Mouse (Mus musculus) testis, adult 2 months (tissue): ENCODE measurements around the gene Pcnx2. TPM values are rescaled to one million over a fixed set of nuclear protein-coding genes. Genes with fewer than 3 reads are reported as not detected.
A peak's percentile ranks its signal among the peaks of the same experiment; 100 is the strongest.

Experiments used
- H3K27ac ChIP-seq: fragments of 200-500 bp; 2 replicates; pipeline ENCODE4 v1.5.1; 2012; ENCODE audit warnings: low read depth, low read length; ENCODE audit not compliant: control insufficient read depth, insufficient read depth
- H3K27me3 ChIP-seq: fragments of 200-500 bp; 2 replicates; pipeline ENCODE4 v1.6.1; 2012; ENCODE audit warnings: mild to moderate bottlenecking, low read length, moderate library complexity; ENCODE audit not compliant: control insufficient read depth, insufficient read depth
- H3K36me3 ChIP-seq: fragments of 200-500 bp; 2 replicates; pipeline ENCODE4 v1.6.1; 2012; ENCODE audit warnings: mild to moderate bottlenecking, low read length; ENCODE audit not compliant: control insufficient read depth, insufficient read depth
- H3K4me1 ChIP-seq: fragments of 200-500 bp; 2 replicates; pipeline ENCODE4 v1.6.1; 2012; ENCODE audit warnings: low read length; ENCODE audit not compliant: control insufficient read depth, insufficient read depth
- H3K4me3 ChIP-seq: fragments of 200-500 bp; 2 replicates; pipeline ENCODE4 v1.5.1; 2012; ENCODE audit warnings: low read depth, mild to moderate bottlenecking, low read length, moderate library complexity, mixed read lengths; ENCODE audit not compliant: control insufficient read depth
- CTCF ChIP-seq: fragments of 200-500 bp; IDR thresholded peaks from 2 replicates; pipeline ENCODE4 v1.5.1; 2012; ENCODE audit warnings: low read depth, mild to moderate bottlenecking, inconsistent platforms, low read length, moderate library complexity; ENCODE audit not compliant: control insufficient read depth, insufficient read depth, insufficient replicate concordance
- POLR2A ChIP-seq: fragments of 200-500 bp; IDR thresholded peaks from 2 replicates; pipeline ENCODE4 v1.6.1; 2012; ENCODE audit warnings: low read depth, mild to moderate bottlenecking, inconsistent platforms, low read length, moderate library complexity; ENCODE audit not compliant: control insufficient read depth
- polyA plus RNA-seq: library from polyadenylated mRNA; depleted of rRNA; stranded (reverse); fragments of >200 nt; gene quantifications from 2 replicates; pipeline ENCODE4 v1.2.3, GENCODE M21; 2012

Pcnx2 gene
- polyA plus RNA-seq, 1 experiment: 8.4 TPM

GRCm38 (mm10) chr8:125897388-125897787 is 729 bp downstream of the Pcnx2 start:
- Histone ChIP-seq H3K4me1 (peaks cover 5% of the 10 kb centered on the region), H3K4me3 (no peak overlapping the region), H3K36me3 (no peaks in the 10 kb centered on the region), H3K27me3 (0 out of 2 replicates have a peak, but pooled peaks cover 2% of the 10 kb centered on the region), H3K27ac (no peak overlapping the region)
- TF ChIP-seq CTCF (no peak), POLR2A (no peak)

GRCm38 (mm10) chr8:125889920-125890319 is 8.2 kb downstream of the Pcnx2 start:
- TF ChIP-seq POLR2A (no peak), CTCF (no peak)
- no peaks in the 10 kb centered on the region for H3K36me3 ChIP-seq
- no peaks in the 10 kb centered on the region for H3K4me1 ChIP-seq
- H3K27me3 ChIP-seq: no peaks in the 10 kb centered on the region
- no peak overlapping the region for H3K27ac ChIP-seq
- H3K4me3 ChIP-seq: no peak overlapping the region

DNA sequence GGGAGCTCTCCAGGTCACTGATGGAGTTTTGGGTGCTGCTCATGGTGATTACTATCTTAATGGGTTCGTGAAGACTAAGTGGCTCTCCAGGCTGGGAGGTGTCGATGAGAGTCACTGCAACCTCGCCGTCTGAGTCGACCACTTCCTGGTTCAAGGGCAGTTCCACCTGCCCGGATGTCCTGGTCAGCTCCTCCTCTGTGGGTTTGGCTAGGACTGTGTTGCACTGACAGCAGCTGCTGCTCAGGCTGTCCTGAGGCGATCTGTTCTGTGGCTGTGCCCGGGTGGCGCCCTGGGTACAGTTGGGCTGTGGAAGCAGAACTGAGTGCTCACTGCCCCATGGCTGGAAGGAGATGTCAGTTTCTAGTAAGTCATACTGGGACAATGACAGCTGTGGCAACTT is 10.6 kb downstream of the Pcnx2 start:
- no peaks in the 10 kb centered on the region for H3K27me3 ChIP-seq
- TF ChIP-seq CTCF (no peak), POLR2A (no peak)
- H3K4me3 ChIP-seq: no peak overlapping the region
- H3K36me3 ChIP-seq: no peaks in the 10 kb centered on the region
- no peak overlapping the region for H3K27ac ChIP-seq
- no peaks in the 10 kb centered on the region for H3K4me1 ChIP-seq

- H3K27ac ChIP-seq: no peak overlapping the region
- H3K27me3 ChIP-seq: no peaks in the 10 kb centered on the region
- H3K4me1 ChIP-seq: no peaks in the 10 kb centered on the region
- TF ChIP-seq CTCF (no peak), POLR2A (no peak)
- H3K4me3 ChIP-seq: no peak overlapping the region
- H3K36me3 ChIP-seq: no peaks in the 10 kb centered on the region
Observed at GRCm38 (mm10) chr8:125880447-125880846, 17.7 kb downstream of the Pcnx2 start.

- Histone ChIP-seq H3K36me3 (no peaks in the 10 kb centered on the region), H3K4me1 (peaks cover 3% of the 10 kb centered on the region), H3K27ac (no peak overlapping the region), H3K4me3 (no peak overlapping the region), H3K27me3 (no peaks in the 10 kb centered on the region)
- TF ChIP-seq POLR2A (no peak), CTCF (no peak)
Observed at GRCm38 (mm10) chr8:125873250-125873534, 24.9 kb downstream of the Pcnx2 start.

DNA sequence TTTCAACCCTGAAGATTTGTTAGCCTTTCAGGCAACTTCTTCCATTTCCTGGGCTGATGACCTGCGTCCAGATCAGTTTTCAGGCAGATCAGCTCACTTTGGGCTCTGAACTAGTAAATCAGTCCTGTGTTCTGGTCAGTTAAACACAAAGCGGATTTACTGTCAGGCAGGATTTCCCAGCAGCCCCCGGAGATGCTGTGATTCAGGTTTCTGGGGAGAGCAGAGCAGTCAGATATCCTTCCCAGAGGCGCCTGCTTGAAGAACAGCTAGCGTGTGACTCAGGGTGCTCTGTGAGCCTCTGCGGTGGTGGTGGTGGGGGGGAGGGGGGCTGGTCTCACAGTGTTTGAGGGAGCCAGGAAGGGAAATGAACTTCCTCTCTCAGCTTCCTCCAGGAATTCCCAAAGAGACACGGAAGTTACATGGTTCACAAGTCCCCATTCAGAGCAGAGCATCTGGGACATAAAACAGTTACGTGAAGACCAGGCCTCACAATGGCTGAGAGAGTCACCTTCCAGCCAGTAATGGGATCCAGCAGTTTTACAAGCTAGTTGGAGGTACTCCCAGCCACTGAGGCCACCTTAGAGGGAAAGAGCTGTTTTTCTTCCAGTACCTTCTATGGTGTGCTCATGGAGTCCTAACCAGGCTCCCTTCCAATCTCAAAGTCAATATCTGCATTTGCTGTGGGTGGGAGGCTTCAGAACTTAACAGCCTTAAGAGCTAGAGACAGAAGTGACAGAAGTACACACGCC is 25.4 kb downstream of the Pcnx2 start:
- no peak overlapping the region for H3K27ac ChIP-seq
- TF ChIP-seq POLR2A (no peak), CTCF (no peak)
- peaks cover 3% of the 10 kb centered on the region for H3K4me1 ChIP-seq

GRCm38 (mm10) chr8:125870821-125871321 is 27.2 kb downstream of the Pcnx2 start:
- Histone ChIP-seq H3K36me3 (no peaks in the 10 kb centered on the region), H3K27ac (no peak overlapping the region), H3K27me3 (no peaks in the 10 kb centered on the region), H3K4me3 (no peak overlapping the region), H3K4me1 (peaks cover 3% of the 10 kb centered on the region)
- peak; percentile 73 for TF ChIP-seq CTCF
- no peak for TF ChIP-seq POLR2A

More for the DNA sequence above, 25.4 kb downstream of the Pcnx2 start:
- H3K36me3 ChIP-seq: no peaks in the 10 kb centered on the region
- H3K27me3 ChIP-seq: no peaks in the 10 kb centered on the region
- no peak overlapping the region for H3K4me3 ChIP-seq

DNA sequence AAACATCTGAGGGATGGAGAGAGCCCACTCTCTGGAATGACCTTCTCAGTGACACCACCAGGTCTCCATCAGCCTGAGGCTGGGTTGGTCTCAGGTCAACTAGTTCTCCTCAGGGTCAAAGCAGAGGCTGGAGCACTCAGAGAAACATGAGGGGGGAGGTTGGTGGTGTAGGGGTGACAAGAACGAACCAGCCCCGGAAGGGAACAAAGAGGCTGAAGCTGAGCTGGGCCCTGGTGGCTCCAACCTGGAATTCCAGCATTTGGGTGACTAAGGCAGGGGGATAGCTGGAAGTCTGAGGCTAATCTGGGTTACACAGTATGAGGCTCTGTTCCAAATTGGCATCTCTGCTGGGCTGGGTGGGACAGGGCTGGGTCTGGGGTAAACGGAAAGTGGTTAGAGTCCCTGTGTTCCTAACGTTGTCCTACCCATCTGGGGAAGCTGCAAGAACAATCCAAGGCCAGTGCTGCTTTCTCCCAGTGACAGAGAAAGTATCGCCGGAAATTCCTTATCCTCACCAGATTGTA is 27.9 kb downstream of the Pcnx2 start:
- Histone ChIP-seq H3K4me3 (no peak overlapping the region), H3K4me1 (peaks cover 3% of the 10 kb centered on the region), H3K36me3 (no peaks in the 10 kb centered on the region), H3K27me3 (no peaks in the 10 kb centered on the region), H3K27ac (peak overlapping the region; percentile 69)
- TF ChIP-seq CTCF (no peak), POLR2A (no peak)
